Mouse (Mus musculus) WW6 (cell line): ENCODE results near the gene Trim66.

Experiments
- DNase-seq: peaks from one replicate; pipeline ENCODE4 v3.0.0-alpha.2; 2013; ENCODE audit warnings: low read depth, low spot score

Trim66 gene

DNA sequence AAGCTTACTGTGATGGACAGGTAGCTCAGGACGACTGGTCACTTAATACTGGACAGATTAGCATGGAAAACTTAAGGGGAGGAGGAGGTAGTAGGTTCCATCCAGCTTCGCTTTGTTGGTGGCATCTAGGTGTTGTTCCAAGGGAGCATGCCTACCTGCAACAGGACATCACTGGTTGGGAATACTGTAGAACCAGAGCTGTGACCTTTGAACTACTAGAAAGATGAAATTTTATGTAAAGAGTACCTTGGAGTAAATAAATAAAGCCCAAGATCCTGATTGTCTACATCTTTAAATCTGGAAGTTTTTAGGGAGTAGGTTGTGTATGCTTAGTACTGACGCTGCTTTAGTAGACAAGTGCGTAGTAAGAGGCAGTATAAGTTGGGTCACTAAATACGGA is 14.2 kb upstream of the Trim66 start:
- DNase-seq = no peak

DNA sequence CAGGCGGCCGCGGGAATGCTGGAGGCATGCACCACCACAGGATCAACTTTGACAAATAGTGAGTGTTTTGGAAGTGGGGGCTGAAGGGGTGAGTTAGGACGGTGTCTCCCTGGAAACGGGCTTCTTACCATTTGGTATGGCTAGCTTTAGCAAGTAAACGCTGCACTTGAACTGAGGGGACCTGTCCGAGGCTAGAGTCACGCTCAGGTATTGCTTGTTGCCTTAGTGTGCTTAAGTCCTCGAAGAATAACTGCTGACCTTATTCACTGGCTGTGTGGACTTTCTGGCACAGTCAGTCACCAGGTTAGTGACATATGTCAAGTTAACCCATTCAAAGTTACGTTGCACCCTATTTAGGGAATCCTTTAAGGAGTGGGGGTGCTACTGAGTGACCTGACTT is 12.0 kb upstream of the Trim66 start:
- DNase-seq = no peak

DNA sequence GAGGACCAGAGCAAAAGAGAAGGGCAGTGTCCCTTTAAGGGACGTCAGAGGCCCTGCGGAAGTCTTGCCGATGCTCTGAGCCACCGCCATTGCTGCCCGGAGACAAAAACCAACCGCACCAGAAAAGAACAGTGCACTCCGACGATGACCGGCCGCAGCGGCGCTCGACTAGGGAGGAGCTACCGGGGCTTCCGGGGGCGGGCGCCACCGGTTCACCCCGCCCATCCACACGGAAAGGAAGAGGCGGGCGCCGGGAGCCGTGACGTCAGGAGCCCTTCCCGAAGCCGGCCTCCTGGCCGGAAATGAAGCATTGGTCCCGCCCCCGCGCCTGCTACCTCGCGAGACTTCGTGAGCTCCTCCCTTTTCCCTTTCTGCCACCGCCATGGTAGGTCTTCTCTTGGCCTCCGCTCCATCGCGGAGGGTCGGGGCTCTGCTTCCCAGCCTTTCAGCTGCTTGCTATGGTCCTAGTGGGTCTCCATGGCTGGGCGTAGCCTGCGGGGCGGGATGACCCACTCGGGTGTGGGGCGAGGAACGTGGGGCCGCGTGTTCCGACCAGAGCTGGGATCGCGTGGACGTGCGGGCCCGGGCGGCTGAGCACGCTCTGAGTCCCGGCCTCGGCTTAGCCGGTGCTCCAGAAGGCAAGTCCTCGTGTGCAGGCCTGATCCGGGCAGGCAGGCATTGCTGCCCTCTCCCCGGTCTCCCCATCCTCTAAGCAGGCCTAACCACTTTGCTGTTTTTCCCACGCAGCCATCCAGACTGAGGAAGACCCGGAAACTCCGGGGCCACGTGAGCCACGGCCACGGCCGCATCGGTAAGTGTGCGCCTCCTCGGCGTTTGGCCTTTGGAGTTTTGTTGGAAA is 11.1 kb upstream of the Trim66 start, which contains the start of gene Rpl27a:
Rpl27a (plus strand) TSS at position 310 of the 859 bp plus-strand sequence.
- peak; percentile 85 for DNase-seq

DNA sequence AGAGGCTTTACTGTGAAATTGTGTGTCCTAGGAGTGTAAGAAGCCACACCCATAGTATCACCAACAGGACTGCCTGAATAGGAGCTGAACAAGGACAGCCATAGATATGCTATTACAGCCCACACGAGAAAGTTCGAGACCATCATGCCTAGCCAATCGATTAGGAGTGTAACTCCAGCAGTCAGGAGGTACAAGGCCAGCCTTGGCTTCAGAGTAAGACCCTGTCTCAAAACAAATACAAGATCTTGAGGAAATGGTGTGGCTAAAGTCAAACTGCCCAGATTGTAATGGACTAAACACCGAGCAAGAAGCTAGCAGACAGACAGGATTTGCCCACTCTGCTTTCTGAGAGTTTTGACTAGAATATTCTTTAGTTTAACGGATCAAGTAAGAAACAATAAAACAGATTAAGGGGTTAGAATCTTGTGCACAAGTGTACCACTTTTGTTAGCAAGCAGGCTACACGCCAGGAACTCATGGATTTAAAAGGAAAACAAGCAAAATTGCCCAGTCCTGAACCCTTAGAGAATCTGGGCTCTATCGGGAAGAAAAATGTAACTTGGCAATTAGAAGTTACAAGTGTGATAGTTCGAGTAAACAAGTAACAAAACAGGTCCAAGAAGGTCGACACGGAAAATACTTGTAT is 10.2 kb upstream of the Trim66 start:
- no peak for DNase-seq

DNA sequence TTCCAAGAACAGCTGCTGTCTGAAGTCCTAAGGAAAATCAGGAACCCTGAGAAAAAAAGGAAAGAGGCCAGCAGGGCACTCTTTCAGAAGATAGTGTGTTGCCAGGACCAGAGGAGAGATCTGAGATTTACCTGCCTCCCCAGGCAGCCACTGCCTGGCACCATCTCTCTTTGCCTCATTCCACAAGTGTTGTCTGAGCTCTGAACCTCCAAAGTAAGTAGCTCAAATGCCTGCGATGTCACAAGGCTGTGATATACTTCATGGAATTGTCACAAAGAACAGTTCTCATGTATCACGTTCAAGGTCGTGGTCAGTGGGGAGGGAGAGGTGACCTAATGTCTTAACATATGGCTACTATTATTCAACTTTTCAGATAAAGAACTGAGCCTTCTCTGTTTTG is 8.6 kb upstream of the Trim66 start:
- DNase-seq = no peak

DNA sequence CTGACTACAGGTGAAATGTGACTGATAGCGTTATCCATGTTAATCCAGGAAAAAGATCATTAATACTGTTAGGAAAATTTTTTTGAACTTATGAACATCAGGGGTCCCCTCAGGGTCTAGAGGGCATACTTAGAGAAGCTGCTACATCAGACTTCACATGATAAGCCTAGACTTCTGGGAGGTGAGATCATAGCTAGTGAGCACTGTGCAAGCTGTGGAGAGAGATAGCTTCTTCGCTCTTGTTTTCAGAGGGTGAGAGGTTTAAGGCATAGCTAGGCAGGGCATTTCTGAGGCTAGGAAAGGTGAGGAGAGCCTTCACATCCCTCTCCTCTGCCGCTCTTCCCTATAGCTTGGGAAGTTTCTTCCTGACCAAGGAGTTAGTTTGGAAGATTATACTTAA is 3.9 kb upstream of the Trim66 start:
- DNase-seq = no peak

DNA sequence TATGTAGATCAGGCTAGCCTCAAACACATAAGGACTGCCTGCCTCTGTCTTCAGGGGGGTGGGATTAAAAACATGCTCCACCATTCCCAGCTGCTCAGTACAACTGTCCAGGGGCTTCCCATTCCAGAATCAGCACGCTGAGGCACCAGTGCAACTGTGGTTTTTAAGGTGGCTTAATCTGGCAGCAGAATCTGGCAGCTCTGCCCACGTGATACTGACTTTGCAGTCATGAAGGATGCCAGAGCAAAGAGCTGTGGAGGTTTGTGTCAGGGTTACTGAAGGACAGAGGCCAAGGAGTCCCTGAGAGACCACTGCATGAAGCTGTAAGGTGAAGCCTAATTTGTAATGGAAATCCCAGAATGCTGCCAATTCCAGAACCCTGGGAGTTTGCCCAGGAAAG is 2.9 kb upstream of the Trim66 start:
- no peak for DNase-seq

DNA sequence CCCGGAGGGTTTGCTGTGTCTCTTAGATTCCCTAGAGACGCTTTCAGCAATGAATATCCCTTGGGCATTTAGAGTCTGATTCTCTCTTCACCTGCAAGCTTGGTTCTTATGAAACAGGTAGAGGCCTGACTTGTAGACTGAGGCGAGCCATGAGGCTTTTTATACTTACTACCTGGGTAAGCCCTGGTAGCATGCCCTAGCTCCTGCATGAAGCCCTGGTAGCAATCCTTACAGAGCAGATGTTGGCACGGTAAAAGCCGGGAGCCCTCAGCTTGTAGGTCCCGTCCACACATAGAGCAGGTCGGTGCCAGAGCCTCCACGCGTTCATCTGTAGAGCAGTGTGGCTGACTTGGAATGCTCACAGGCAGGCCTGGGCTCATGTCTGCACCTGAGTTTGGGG is 362 bp downstream of the Trim66 start:
- DNase-seq = no peak

DNA sequence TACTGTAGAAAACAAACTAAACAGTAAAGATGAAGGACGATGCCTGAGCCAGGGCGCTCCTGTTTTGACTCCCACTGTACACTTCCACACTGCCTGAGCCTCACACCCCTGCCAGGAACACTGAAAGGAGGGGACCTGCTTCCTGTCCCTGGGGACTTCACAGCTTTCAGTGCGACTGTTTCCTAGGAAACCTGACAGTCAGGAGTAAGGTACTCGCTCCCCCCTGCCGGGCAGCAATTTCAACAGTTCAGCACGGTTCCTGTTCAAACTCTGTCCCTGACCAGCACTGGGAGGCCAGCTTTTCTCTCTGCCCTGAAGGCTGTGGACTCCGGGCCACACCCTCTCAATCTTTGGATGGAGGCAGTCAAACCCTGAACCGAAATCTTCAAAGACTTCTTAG is 815 bp downstream of the Trim66 start:
- DNase-seq = no peak

DNA sequence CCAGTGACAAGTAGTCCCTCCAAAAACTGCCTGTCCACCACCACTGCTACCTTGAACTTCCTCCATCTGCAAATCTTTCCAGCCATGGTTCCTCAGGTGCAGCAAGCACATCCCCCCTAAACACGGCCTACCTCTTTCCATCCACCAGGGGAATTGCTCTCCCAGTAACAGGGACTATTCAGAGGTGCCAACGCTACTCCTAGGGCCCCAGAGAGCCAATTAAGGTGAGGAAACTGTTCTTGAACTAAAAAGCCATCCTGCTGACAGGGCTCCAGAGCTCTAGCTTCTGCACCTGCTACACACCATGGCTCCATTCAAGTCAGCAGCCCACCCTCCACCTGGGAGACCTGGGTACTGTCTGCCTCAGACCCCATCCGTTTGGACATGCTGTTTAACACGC is 10.4 kb downstream of the Trim66 start:
- DNase-seq = no peak

DNA sequence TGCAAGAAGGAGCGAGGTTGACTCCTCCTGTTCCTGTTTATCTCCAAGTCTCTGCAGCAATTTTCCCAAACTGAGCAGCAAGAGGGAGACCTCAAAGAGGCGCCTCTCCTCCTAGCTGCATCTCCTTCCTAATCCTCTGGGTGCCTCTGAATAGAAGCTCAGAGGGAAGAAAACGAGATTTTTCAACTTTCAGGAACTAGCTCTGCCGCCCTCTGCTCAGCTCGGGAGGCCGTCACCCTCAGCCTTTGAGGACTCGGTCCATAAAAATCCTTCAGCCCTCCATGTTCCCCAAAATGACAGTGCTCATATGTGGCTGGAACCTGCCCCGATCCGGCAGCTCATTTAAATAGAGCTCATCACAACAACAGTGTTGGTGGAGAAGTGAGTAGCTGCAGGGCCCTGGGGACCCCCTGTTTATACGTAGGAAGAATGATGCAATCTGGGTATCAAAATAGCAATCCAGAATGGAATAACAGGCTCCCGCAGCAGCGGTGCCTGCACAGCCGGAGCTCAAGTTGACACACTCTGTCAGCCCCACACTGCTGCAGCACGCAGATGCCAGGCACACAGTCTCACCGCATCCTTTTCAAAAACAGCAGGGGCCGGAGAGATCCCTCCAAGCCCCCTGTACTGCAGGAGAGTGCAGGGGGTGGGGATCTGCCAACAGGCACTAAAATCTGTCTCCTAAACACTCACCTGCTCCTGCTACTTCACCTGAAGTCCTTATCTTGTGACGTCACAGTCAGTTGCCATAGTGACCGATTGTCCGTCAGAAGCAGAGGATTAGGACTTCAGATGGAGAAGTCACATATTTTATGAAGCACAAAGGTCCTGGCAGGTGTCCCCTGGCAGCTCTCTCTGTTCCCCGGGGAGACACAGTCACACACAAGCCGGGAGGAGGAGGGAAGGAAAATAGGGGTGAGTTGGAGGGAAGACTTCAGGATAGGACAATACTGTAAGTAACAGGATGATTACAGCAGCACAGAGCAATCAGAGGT is 14.3 kb downstream of the Trim66 start:
- no peak for DNase-seq

DNA sequence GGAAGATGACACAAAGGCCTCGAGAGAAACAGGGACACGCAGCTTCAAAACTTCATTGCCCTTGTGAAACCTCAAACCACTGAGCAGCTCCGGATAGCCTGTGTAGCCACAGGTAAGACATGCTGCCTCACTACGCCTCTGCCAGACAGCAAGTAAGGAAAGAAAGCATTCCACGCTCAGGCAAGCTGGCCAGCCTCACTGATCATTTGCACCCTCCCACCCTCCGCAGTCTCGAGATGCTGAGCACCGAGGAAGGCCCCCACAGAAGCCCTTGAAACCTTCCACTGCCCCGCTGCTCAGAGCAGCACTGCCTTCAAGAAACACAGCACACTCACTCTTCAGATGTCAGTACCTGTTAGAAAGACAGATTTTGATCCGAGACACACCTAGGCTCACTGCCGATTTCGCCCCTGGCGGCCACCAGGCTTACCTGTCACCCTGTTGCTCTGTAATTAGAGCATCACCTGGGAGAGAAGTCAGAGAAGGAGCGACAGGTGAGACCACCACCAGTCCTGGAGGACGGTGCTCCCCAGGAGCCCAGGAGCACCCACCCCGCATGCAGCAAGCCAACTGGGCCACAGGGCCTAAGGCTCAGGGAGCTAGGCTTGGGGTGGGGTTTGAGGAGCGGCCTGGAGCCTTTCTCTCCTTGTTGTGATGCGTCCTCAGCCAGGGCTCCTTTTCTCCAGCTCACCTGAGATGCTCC is 15.2 kb downstream of the Trim66 start:
- DNase-seq = no peak

DNA sequence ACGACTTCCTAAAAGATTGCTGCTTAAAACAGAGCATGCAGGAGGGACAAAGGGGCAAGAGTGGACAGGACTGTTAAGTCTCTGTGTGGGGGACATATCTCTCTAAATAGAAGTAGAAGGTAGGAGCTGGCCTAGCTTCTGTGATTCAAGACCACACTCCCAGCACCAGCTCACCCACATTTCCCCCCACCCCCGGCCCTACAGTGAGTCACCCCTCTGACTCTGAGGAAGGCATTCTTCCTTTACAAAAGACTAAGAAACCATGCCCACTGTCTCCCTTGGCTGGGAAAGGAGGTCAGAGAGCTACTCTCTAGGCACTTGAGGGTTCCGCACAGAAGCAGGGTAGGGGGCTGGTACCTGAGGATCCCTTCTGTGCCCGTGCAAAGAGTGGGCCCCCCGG is 23.7 kb downstream of the Trim66 start:
- DNase-seq = no peak

DNA sequence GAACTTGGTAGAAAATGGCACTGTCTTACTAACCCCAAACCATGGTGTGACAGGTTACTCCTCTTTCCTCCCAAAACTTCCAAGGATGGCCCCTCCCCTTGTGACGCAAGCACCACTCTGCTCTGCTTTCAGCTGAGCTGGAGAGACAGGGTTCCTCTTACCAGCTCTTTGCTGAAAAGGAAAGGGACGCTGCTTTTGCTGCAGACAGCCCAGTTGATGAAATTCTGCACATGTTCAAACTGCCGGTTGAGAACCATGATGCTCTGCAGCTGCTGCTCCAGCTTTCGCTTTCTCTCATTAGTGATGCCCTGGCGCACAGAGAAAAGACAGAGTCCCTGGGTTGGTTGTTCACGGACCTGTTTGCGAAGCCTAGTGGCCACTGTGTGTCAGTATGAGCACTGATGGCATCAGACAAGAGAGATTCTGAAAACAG is 27.2 kb downstream of the Trim66 start:
- DNase-seq = no peak

DNA sequence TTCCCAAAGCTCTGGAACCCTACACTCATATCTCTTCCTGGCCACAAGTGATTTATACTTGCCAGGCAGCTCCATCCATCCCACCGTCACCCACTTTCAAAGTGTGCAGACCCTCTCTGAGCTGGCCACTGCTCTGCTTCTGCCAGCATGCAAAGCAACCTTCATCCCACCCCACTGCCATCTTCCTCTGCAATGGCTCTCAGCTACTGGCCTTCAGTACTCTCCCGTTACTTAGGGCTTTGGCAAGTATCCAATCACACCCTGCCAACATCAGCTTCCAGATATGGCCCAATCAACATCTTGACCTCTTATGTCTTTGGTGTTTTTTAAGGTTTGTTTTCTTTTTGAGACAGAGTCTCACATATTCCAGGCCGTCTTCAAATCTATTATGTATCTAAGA is 30.0 kb downstream of the Trim66 start:
- no peak for DNase-seq

DNA sequence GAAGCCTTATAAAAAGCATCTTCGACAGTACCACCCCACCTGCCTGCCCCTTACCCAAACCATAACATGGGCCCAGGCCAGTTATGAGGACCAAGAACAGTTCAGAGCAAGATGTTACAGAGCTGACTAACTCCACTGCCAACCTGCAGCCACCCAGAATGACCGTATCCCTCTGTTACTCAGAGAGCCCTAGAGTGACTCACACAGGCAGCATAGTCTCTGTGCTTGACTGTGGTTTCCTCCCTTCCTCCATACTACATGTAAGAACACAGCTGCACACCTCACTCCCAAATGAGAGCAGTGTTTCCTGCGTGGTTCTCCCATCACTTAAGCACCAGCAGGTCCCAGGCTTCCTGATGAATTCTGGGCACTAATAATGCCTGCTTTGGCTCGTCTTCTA is 37.2 kb downstream of the Trim66 start:
- no peak for DNase-seq

DNA sequence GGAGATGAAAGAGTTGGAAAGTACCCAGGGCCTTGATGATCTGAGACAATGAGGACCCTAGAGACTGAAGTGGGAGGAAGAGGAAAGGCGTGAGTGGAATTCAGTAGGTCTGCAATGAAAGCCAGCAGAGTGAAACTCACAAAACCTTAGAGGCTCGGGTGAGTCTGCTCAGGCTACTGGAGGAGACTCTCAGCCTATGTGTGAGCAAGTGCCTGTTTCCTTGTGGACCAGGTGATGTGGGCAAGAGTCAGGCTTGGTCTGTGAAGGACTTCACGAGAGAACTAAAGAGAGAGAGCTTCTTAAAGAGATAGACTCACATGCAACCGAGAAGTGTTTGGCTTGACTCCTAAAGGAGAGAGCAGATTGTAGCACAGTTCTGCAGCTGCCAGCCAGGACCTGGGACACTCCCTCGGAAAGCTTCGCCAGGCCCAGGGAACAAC is 39.7 kb downstream of the Trim66 start:
- no peak for DNase-seq

DNA sequence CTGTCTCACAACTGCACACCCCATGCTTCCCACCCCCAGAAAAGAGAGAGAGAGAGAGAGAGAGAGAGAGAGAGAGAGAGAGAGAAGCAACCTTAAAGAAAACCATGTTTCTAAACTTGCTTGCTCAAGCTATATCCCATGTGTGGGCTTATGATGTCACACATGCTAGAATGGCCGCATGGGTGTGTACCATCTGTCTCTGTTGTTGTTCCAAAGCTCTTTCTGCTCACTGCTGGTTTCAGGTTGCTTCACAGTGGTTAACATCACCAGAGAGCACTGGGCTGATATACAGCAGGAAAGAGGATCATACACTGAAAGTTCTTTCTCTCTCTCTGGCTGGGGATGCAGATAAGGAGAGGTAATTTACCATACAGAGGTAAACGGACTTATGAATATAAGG is 40.3 kb downstream of the Trim66 start:
- DNase-seq = no peak

DNA sequence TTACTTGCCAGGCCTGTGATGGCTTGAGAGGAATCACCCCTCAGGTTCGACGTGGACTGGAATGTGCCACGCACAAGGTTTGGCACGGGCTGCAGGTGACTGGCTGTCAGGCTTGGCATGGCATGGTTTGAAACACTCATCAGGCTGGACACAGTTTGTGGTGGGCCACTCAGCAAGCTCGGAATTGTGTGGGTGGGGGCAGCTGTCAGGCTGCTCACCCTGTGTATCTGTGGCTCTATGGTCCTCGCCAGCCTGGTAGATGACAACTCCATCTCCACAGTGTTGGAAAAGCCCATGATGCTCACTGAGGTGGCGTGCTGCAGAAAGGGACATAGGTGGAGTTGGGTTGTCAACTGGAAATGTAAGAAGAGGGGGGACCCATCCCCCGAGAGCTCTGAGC is 47.2 kb downstream of the Trim66 start:
- no peak for DNase-seq

DNA sequence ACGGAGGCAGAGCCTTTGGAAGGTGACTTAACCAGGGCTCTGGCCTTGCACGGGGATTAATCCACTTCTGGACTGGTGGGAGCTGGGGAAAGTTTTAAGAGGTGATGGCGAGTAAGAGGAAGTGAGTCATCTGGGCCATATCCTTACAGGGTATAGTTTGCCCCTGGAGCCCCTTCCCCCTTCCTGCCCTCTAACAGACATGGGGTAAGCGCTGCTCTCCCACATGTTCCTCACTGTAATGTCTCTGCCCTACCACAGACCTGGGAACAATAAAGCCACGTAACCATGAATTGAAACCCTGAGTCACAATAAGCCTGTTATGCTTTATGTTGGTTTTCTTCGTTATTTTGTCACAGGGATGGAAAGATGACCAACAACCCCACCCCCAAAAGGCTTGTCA is 51.4 kb downstream of the Trim66 start:
- no peak for DNase-seq

DNA sequence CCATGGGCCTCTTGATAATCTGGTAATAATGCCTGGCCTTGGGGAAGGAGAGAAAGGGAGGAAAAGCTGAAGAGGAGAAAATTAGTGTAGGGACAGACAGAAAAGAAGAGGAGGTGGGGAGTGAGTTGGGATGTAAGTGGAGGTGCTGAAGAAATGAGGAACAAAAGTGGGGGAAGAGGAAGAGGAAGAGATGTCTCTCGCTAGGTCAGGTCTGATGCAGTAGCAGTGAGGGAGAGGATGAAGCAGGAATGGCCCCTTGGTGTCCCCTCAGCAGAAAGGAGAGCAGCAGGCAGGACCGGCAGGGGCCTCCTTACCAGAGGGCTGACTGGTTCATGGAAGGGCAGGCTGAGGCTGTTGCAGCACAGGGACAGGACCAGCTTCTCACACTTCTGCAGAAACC is 52.2 kb downstream of the Trim66 start:
- no peak for DNase-seq
